In genomic region chr4:97408633-97409296, GRCm38 (mm10) we compare ENCODE assay signal across 19 mouse cellular contexts.
DNase-seq lines count a peak whose midpoint lies in the region; ATAC-seq lines count a peak whose summit lies in the region.
"Had no signal": no experiment of that assay in that cellular context is flagged by ENCODE, and none has a peak within 500 bp of the region (broad histone marks: within the 10 kb centered on the region; RNA-seq: fewer than 3 reads in every experiment).

No protein-coding gene starts in this region.

- DNase-seq in midbrain, embryonic 11.5 days (ENCODE audit: low spot score, missing footprints), result no peak
- DNase-seq in midbrain, embryonic 10.5 days (ENCODE audit: low spot score), result no peak
- DNase-seq in retina, embryonic 14.5 days (ENCODE audit: low spot score), result peak; percentile 49
- DNase-seq in frontal cortex, postnatal 25 days (ENCODE audit: low spot score in 2 of 2), result no peak
- DNase-seq: adrenal gland, postnatal 25 days; cerebellum, adult 8-10 months; heart, postnatal 36 days; kidney, adult 11 months; kidney, postnatal 10 days; left cerebral cortex, postnatal 4 days; lung, embryonic 14.5 days; lung, postnatal 4 days; right cerebral cortex, postnatal 25 days; thymus, postnatal 14 days had no signal

- H3K4me1 ChIP-seq in midbrain, embryonic 11.5 days (ENCODE audit: control insufficient read depth, insufficient read depth, low read length), result no peaks in the 10 kb centered on the region
- H3K4me1 ChIP-seq in midbrain, embryonic 10.5 days, result peaks cover 5% of the 10 kb centered on the region
- peaks cover 4% of the 10 kb centered on the region for H3K4me1 ChIP-seq in hindbrain, embryonic 12.5 days
- peaks cover 6% of the 10 kb centered on the region; the same call in 1 of the 2 replicates for H3K4me1 ChIP-seq in midbrain, embryonic 13.5 days (replicated peaks)
- H3K4me1 ChIP-seq in intestine, embryonic 16.5 days (ENCODE audit: control insufficient read depth, insufficient read depth, low read length), result no peaks in the 10 kb centered on the region
- H3K4me1 ChIP-seq: heart, embryonic 13.5 days had no signal

- no peaks in the 10 kb centered on the region for H3K9me3 ChIP-seq in midbrain, embryonic 11.5 days (ENCODE audit: control insufficient read depth, low read length)
- H3K9me3 ChIP-seq in midbrain, embryonic 10.5 days (replicated peaks), result no peaks in the 10 kb centered on the region
- no peaks in the 10 kb centered on the region for H3K9me3 ChIP-seq in hindbrain, embryonic 12.5 days (replicated peaks)
- no peaks in the 10 kb centered on the region for H3K9me3 ChIP-seq in midbrain, embryonic 13.5 days
- no peaks in the 10 kb centered on the region for H3K9me3 ChIP-seq in intestine, embryonic 16.5 days (ENCODE audit: control insufficient read depth, low read length)
- H3K9me3 ChIP-seq: heart, embryonic 13.5 days had no signal

- ATAC-seq in midbrain, embryonic 11.5 days (ENCODE audit: low FRiP score), result peak; percentile 78
- ATAC-seq in hindbrain, embryonic 12.5 days (ENCODE audit: low FRiP score), result peak; percentile 86
- ATAC-seq in midbrain, embryonic 13.5 days, result peak; percentile 85
- no peak for ATAC-seq in intestine, embryonic 16.5 days

- no peak overlapping the region for H3K27ac ChIP-seq in midbrain, embryonic 11.5 days (ENCODE audit: low read depth, low read length)
- H3K27ac ChIP-seq in midbrain, embryonic 10.5 days (replicated peaks), result no peak overlapping the region
- H3K27ac ChIP-seq in hindbrain, embryonic 12.5 days, result no peak overlapping the region
- no peak overlapping the region for H3K27ac ChIP-seq in midbrain, embryonic 13.5 days
- no peak overlapping the region for H3K27ac ChIP-seq in intestine, embryonic 16.5 days (ENCODE audit: low read length)
- H3K27ac ChIP-seq: heart, embryonic 13.5 days had no signal

- H3K27me3 ChIP-seq in midbrain, embryonic 11.5 days (ENCODE audit: control insufficient read depth, insufficient read depth, low read length), result no peaks in the 10 kb centered on the region
- no peaks in the 10 kb centered on the region for H3K27me3 ChIP-seq in midbrain, embryonic 10.5 days (ENCODE audit: low read depth, poor library complexity, severe bottlenecking)
- H3K27me3 ChIP-seq in hindbrain, embryonic 12.5 days, result no peaks in the 10 kb centered on the region
- no peaks in the 10 kb centered on the region for H3K27me3 ChIP-seq in midbrain, embryonic 13.5 days
- H3K27me3 ChIP-seq in intestine, embryonic 16.5 days (replicated peaks; ENCODE audit: control insufficient read depth, insufficient read depth, low read length), result no peaks in the 10 kb centered on the region
- H3K27me3 ChIP-seq: heart, embryonic 13.5 days had no signal

- H3K36me3 ChIP-seq in midbrain, embryonic 11.5 days (ENCODE audit: control insufficient read depth, insufficient read depth, low read length), result no peaks in the 10 kb centered on the region
- no peaks in the 10 kb centered on the region for H3K36me3 ChIP-seq in midbrain, embryonic 10.5 days
- no peaks in the 10 kb centered on the region for H3K36me3 ChIP-seq in hindbrain, embryonic 12.5 days
- no peaks in the 10 kb centered on the region for H3K36me3 ChIP-seq in midbrain, embryonic 13.5 days
- no peaks in the 10 kb centered on the region for H3K36me3 ChIP-seq in intestine, embryonic 16.5 days (ENCODE audit: control insufficient read depth, insufficient read depth, low read length)
- H3K36me3 ChIP-seq: heart, embryonic 13.5 days had no signal

- WGBS in midbrain, embryonic 11.5 days, result 45% methylated on average over 7 of the region's 7 CpGs
- WGBS in midbrain, embryonic 10.5 days, result 42% methylated on average over 7 of the region's 7 CpGs
- WGBS in hindbrain, embryonic 12.5 days, result 49% methylated on average over 7 of the region's 7 CpGs
- WGBS in midbrain, embryonic 13.5 days, result 31% methylated on average over 7 of the region's 7 CpGs
- whole genome bisulfite sequencing in intestine, embryonic 16.5 days, result 85% methylated on average over 7 of the region's 7 CpGs

- H3K9ac ChIP-seq in midbrain, embryonic 11.5 days (ENCODE audit: low read length), result no peak overlapping the region
- H3K9ac ChIP-seq in hindbrain, embryonic 12.5 days, result no peak overlapping the region
- no peak overlapping the region for H3K9ac ChIP-seq in midbrain, embryonic 13.5 days (replicated peaks)
- H3K9ac ChIP-seq in intestine, embryonic 16.5 days (ENCODE audit: low read depth, low read length), result no peak overlapping the region
- H3K9ac ChIP-seq: heart, embryonic 13.5 days; lung, embryonic 14.5 days had no signal

- no peak overlapping the region for H3K4me3 ChIP-seq in midbrain, embryonic 11.5 days (ENCODE audit: low read depth, low read length)
- H3K4me3 ChIP-seq in midbrain, embryonic 10.5 days, result no peak overlapping the region
- no peak overlapping the region for H3K4me3 ChIP-seq in hindbrain, embryonic 12.5 days
- H3K4me3 ChIP-seq in midbrain, embryonic 13.5 days (replicated peaks), result no peak overlapping the region
- H3K4me3 ChIP-seq in intestine, embryonic 16.5 days (ENCODE audit: low read length), result no peak overlapping the region
- H3K4me3 ChIP-seq: heart, embryonic 13.5 days had no signal

- no peak overlapping the region for H3K4me2 ChIP-seq in midbrain, embryonic 11.5 days
- no peak overlapping the region for H3K4me2 ChIP-seq in hindbrain, embryonic 12.5 days (replicated peaks)
- no peak overlapping the region for H3K4me2 ChIP-seq in midbrain, embryonic 13.5 days (replicated peaks)
- H3K4me2 ChIP-seq in intestine, embryonic 16.5 days (ENCODE audit: low read depth, low read length), result no peak overlapping the region
- H3K4me2 ChIP-seq: heart, embryonic 13.5 days; liver, embryonic 11.5 days; lung, embryonic 14.5 days had no signal
